Mouse (Mus musculus) left cerebral cortex, adult 2 months (tissue): ENCODE data around the gene Gm11937. TPM values are rescaled to one million over a fixed set of nuclear protein-coding genes. Genes with fewer than 3 reads are reported as not detected.
A peak's percentile ranks its signal among the peaks of the same experiment; 100 is the strongest.

Source experiments
- DNase-seq, 2 experiments: peaks; one replicate each; pipeline ENCODE4 v3.0.0; 2021 to 2022; ENCODE audit warnings: low spot score in 2 of 2, mixed read lengths in 1 of 2; ENCODE audit errors: extremely low spot score in 1 of 2
- H3K27ac ChIP-seq: fragments of 200-600 bp; 2 replicates; pipeline ENCODE4 v1.8.1; 2022
- H3K4me3 ChIP-seq: fragments of 200-600 bp; 2 replicates; pipeline ENCODE4 v1.8.1; 2022
- CTCF ChIP-seq: fragments of 200-600 bp; IDR thresholded peaks from 2 replicates; pipeline ENCODE4 v1.8.1; 2022; ENCODE audit warnings: antibody characterized with exemption, mild to moderate bottlenecking, moderate library complexity
- intact Hi-C: fragments of 180-260 bp; cut with DNase I; formaldehyde crosslinking; loops from one replicate; pipeline ENCODE4 v1.15.1; 2025
- total RNA-seq, 2 experiments: library from RNA; stranded (reverse); gene quantifications; 2 replicates each; pipeline ENCODE4 v1.2.3; 2021

Gene Gm11937
- total RNA-seq, 2 experiments from 2014 or later, result not detected

- intact Hi-C loops, result loop anchor here (10.0 kb wide), 1 partner anchor 431 kb away; no protein-coding TSS in a partner anchor
- Histone ChIP-seq H3K27ac (no peak overlapping the region), H3K4me3 (no peak overlapping the region)
- peak; percentile 89 for TF ChIP-seq CTCF
- DNase-seq, result peak; percentile 57 to 66
These were observed 35.9 kb downstream of the Gm11937 start for GRCm38 (mm10) chr11:99574106-99574505.

GRCm38 (mm10) chr11:99573164-99573563 lies 36.8 kb downstream of the Gm11937 start:
- Histone ChIP-seq H3K27ac (no peak overlapping the region), H3K4me3 (no peak overlapping the region)
- DNase-seq, result no peak
- TF ChIP-seq CTCF, result no peak
- intact Hi-C loops, result loop anchor here (1.0 to 10.0 kb wide), 2 partner anchors 107 to 432 kb away; no protein-coding TSS in a partner anchor

GRCm38 (mm10) chr11:99566530-99566929 lies 43.5 kb downstream of the Gm11937 start, which contains the start of gene Krtap3-1:
Gene Krtap3-1 (minus strand): TSS chr11:99566630.
- TF ChIP-seq CTCF, result no peak
- DNase-seq, result no peak
- intact Hi-C loops, result no loop called here
- Histone ChIP-seq H3K4me3 (no peak within 1 kb of the TSS), H3K27ac (no peak within 1 kb of the TSS)

GRCm38 (mm10) chr11:99562580-99562979 lies 47.4 kb downstream of the Gm11937 start:
- no peak for TF ChIP-seq CTCF
- Histone ChIP-seq H3K4me3 (no peak overlapping the region), H3K27ac (no peak overlapping the region)
- no peak for DNase-seq
- intact Hi-C loops, result no loop called here

Other genes with a start within 250 kb of the Gm11937 start
- gene Krt28, start 235.3 kb downstream of the Gm11937 start, total RNA-seq, result not detected
- gene Krt10, start 220.8 kb downstream of the Gm11937 start, total RNA-seq, result 10 to 100 TPM in 1 of 2 experiments, 1 to 10 TPM in 1; 9.6 to 10.1 TPM
- gene Krt12, start 187.9 kb downstream of the Gm11937 start, total RNA-seq, result 10 to 100 TPM in 1 of 2 experiments, 1 to 10 TPM in 1; 8.7 to 11.6 TPM
- not detected for gene Krt20, start 172.0 kb downstream of the Gm11937 start, total RNA-seq
- not detected for gene Krt23, start 117.1 kb downstream of the Gm11937 start, total RNA-seq
- gene Krt39, start 88.9 kb downstream of the Gm11937 start, total RNA-seq, result not detected
- gene Krt40, start 67.0 kb downstream of the Gm11937 start, total RNA-seq, result not detected
- gene Krtap3-3, start 59.3 kb downstream of the Gm11937 start, total RNA-seq, result not detected
- not detected for gene Krtap3-2, start 53.3 kb downstream of the Gm11937 start, total RNA-seq
- gene Gm11939, start 50.7 kb downstream of the Gm11937 start, total RNA-seq, result not detected
- not detected for gene Krtap3-1, start 43.6 kb downstream of the Gm11937 start, total RNA-seq
- not detected for gene Krtap1-5, start 29.2 kb downstream of the Gm11937 start, total RNA-seq
- not detected for gene Krtap1-4, start 26.5 kb downstream of the Gm11937 start, total RNA-seq
- gene Krtap1-3, start 18.9 kb downstream of the Gm11937 start, total RNA-seq, result not detected
- not detected for gene Krtap9-3, start 12.1 kb downstream of the Gm11937 start, total RNA-seq
- not detected for gene Gm11938, start 6.9 kb downstream of the Gm11937 start, total RNA-seq
- gene Krtap2-4, start 4.7 kb upstream of the Gm11937 start, total RNA-seq, result not detected
- not detected for gene Gm11562, start 10.2 kb upstream of the Gm11937 start, total RNA-seq
- not detected for gene Krtap4-1, start 18.0 kb upstream of the Gm11937 start, total RNA-seq
- gene Krtap4-2, start 24.9 kb upstream of the Gm11937 start, total RNA-seq, result not detected
- not detected for gene Krtap4-7, start 33.9 kb upstream of the Gm11937 start, total RNA-seq
- not detected for gene Gm11555, start 40.0 kb upstream of the Gm11937 start, total RNA-seq
- not detected for gene Gm11563, start 48.8 kb upstream of the Gm11937 start, total RNA-seq
- not detected for gene Krtap4-6, start 55.8 kb upstream of the Gm11937 start, total RNA-seq
- not detected for gene Gm14190, start 80.6 kb upstream of the Gm11937 start, total RNA-seq
- gene Gm14180, start 124.1 kb upstream of the Gm11937 start, total RNA-seq, result not detected
- not detected for gene Gm11595, start 162.7 kb upstream of the Gm11937 start, total RNA-seq
- not detected for gene Krtap4-8, start 170.5 kb upstream of the Gm11937 start, total RNA-seq
- not detected for gene Krtap4-9, start 175.0 kb upstream of the Gm11937 start, total RNA-seq
- gene Gm11596, start 183.3 kb upstream of the Gm11937 start, total RNA-seq, result not detected
- gene Gm11569, start 188.7 kb upstream of the Gm11937 start, total RNA-seq, result not detected
- not detected for gene Gm11554, start 194.3 kb upstream of the Gm11937 start, total RNA-seq
- gene Krtap4-13, start 199.7 kb upstream of the Gm11937 start, total RNA-seq, result not detected
- not detected for gene Gm11564, start 205.5 kb upstream of the Gm11937 start, total RNA-seq
- not detected for gene 2300003K06Rik, start 227.9 kb upstream of the Gm11937 start, total RNA-seq
- gene Krtap4-16, start 241.4 kb upstream of the Gm11937 start, total RNA-seq, result not detected
- not detected for gene Gm11568, start 247.7 kb upstream of the Gm11937 start, total RNA-seq